Mouse (Mus musculus): Measurements from ENCODE around the gene Aup1. TPM values are rescaled to one million over a fixed set of nuclear protein-coding genes. Genes with fewer than 3 reads are reported as not detected.

Aup1 gene
- 107 and 111 TPM in 2 replicates for polyA plus RNA-seq (2015; fragmentation: Nextera tagmentation; extraction: Ambion mirVana)

GRCm38 (mm10) chr6:83054074-83054851 is at the start of gene Aup1:
Gene Aup1 (plus strand): TSS chr6:83054521.

GRCm38 (mm10) chr6:83033249-83034185 is 20.8 kb upstream of the Aup1 start, which contains the start of the genes Dok1 and Loxl3:
Gene Dok1 (minus strand): TSS chr6:83033471.
Gene Loxl3 (plus strand): TSS chr6:83034173.

GRCm38 (mm10) chr6:83054871-83055431 is 630 bp downstream of the Aup1 start, which contains the start of gene Htra2:
Gene Htra2 (minus strand): TSS chr6:83055273.

GRCm38 (mm10) chr6:83057790-83058189 is 3.5 kb downstream of the Aup1 start, which contains the start of gene Dqx1:
Gene Dqx1 (plus strand): TSS chr6:83057844.

GRCm38 (mm10) chr6:83070247-83070310 is 15.8 kb downstream of the Aup1 start, which contains the start of gene Tlx2:
Gene Tlx2 (minus strand): TSS chr6:83070293.

GRCm38 (mm10) chr6:83077630-83078323 is 23.5 kb downstream of the Aup1 start, which contains the start of gene Pcgf1:
Gene Pcgf1 (plus strand): TSS chr6:83077869.

GRCm38 (mm10) chr6:83086121-83087035 is 32.1 kb downstream of the Aup1 start, which contains the start of gene Lbx2:
Gene Lbx2 (plus strand): TSS chr6:83086367.

GRCm38 (mm10) chr6:83101316-83101687 is 47.0 kb downstream of the Aup1 start, which contains the start of the genes Ccdc142 and Gm42688:
Gene Ccdc142 (plus strand): TSS chr6:83101601.
Gene Gm42688 (plus strand): TSS chr6:83101617.

MicroRNA genes within 50 kb of the gene (microRNA counts, 519-probe panel; counts per million panel counts)
- microRNA mmu-miR-3470a+mmu-miR-3470b = 296 counts per million, percentile 58 among the panel's probes with 10 or more counts

Small RNAs within 50 kb of the gene (microRNA-seq; reads per million reads assigned to microRNA genes)
- 0 reads per million in 2 experiments for gene Mir3470a
- gene Mir7040 = 0 reads per million in 2 experiments

Other genes starting within 250 kb of the Aup1 start
- gene Sema4f, start 114.8 kb upstream of the Aup1 start, polyA plus RNA-seq (2015; fragmentation: Nextera tagmentation; extraction: Ambion mirVana) = 0.72 and 0.87 TPM in 2 replicates
- 0.37 TPM in 1 of 2 replicates, not detected in the other for gene M1ap, start 107.6 kb upstream of the Aup1 start, polyA plus RNA-seq (2015; fragmentation: Nextera tagmentation; extraction: Ambion mirVana)
- gene Dok1, start 21.1 kb upstream of the Aup1 start, polyA plus RNA-seq (2015; fragmentation: Nextera tagmentation; extraction: Ambion mirVana) = 4.6 and 5.5 TPM in 2 replicates
- 10.7 and 13.4 TPM in 2 replicates for gene Loxl3, start 20.3 kb upstream of the Aup1 start, polyA plus RNA-seq (2015; fragmentation: Nextera tagmentation; extraction: Ambion mirVana)
- 49.1 and 50.5 TPM in 2 replicates for gene Htra2, start 752 bp downstream of the Aup1 start, polyA plus RNA-seq (2015; fragmentation: Nextera tagmentation; extraction: Ambion mirVana)
- 0.12 and 0.21 TPM in 2 replicates for gene Dqx1, start 3.3 kb downstream of the Aup1 start, polyA plus RNA-seq (2015; fragmentation: Nextera tagmentation; extraction: Ambion mirVana)
- gene Tlx2, start 15.8 kb downstream of the Aup1 start, polyA plus RNA-seq (2015; fragmentation: Nextera tagmentation; extraction: Ambion mirVana) = not detected in 2 replicates
- gene Pcgf1, start 23.3 kb downstream of the Aup1 start, polyA plus RNA-seq (2015; fragmentation: Nextera tagmentation; extraction: Ambion mirVana) = 10.8 and 11.5 TPM in 2 replicates
- 0.72 and 0.74 TPM in 2 replicates for gene Lbx2, start 31.8 kb downstream of the Aup1 start, polyA plus RNA-seq (2015; fragmentation: Nextera tagmentation; extraction: Ambion mirVana)
- 1.1 and 1.7 TPM in 2 replicates for gene Ccdc142, start 47.1 kb downstream of the Aup1 start, polyA plus RNA-seq (2015; fragmentation: Nextera tagmentation; extraction: Ambion mirVana)
- gene Gm42688, start 47.1 kb downstream of the Aup1 start, polyA plus RNA-seq (2015; fragmentation: Nextera tagmentation; extraction: Ambion mirVana) = 1.3 and 1.6 TPM in 2 replicates
- 194 and 207 TPM in 2 replicates for gene Mrpl53, start 54.5 kb downstream of the Aup1 start, polyA plus RNA-seq (2015; fragmentation: Nextera tagmentation; extraction: Ambion mirVana)
- gene Mogs, start 61.0 kb downstream of the Aup1 start, polyA plus RNA-seq (2015; fragmentation: Nextera tagmentation; extraction: Ambion mirVana) = 12.7 and 13.6 TPM in 2 replicates
- 41.1 and 47.1 TPM in 2 replicates for gene Wbp1, start 67.0 kb downstream of the Aup1 start, polyA plus RNA-seq (2015; fragmentation: Nextera tagmentation; extraction: Ambion mirVana)
- 6.5 and 9.5 TPM in 2 replicates for gene Ino80b, start 70.9 kb downstream of the Aup1 start, polyA plus RNA-seq (2015; fragmentation: Nextera tagmentation; extraction: Ambion mirVana)
- 18.9 and 22.0 TPM in 2 replicates for gene Rtkn, start 80.9 kb downstream of the Aup1 start, polyA plus RNA-seq (2015; fragmentation: Nextera tagmentation; extraction: Ambion mirVana)
- 1.1 and 1.5 TPM in 2 replicates for gene Wdr54, start 101.9 kb downstream of the Aup1 start, polyA plus RNA-seq (2015; fragmentation: Nextera tagmentation; extraction: Ambion mirVana)
- gene 1700003E16Rik, start 101.9 kb downstream of the Aup1 start, polyA plus RNA-seq (2015; fragmentation: Nextera tagmentation; extraction: Ambion mirVana) = 0.41 and 0.54 TPM in 2 replicates
- 56.2 and 58.8 TPM in 2 replicates for gene Dctn1, start 111.4 kb downstream of the Aup1 start, polyA plus RNA-seq (2015; fragmentation: Nextera tagmentation; extraction: Ambion mirVana)
- gene Slc4a5, start 165.3 kb downstream of the Aup1 start, polyA plus RNA-seq (2015; fragmentation: Nextera tagmentation; extraction: Ambion mirVana) = 0.04 TPM in 1 of 2 replicates, not detected in the other